Mouse (Mus musculus): ENCODE data around the gene Rev1. TPM values are rescaled to one million over a fixed set of nuclear protein-coding genes. Genes with fewer than 3 reads are reported as not detected.

Rev1 gene
- polyA plus RNA-seq, 2 experiments = 13.0 to 14.6 TPM

- Histone ChIP-seq H3K36me3 (replicated peaks; ENCODE audit: control insufficient read depth, insufficient read depth, low read depth) (no peaks in the 10 kb centered on the region), H3K4me2 (ENCODE audit: low read depth) (peak overlapping the region; percentile 73), H3K27ac (peak overlapping the region; percentile 93), H3K4me3 (ENCODE audit: insufficient read depth in 1 of 2, low read depth in 2 of 2, low read length in 2 of 2) (peak overlapping the region; percentile 20 to 36), H3K4me1 (replicated peaks; ENCODE audit: control insufficient read depth in 2 of 2, insufficient read depth in 2 of 2, low read length in 1 of 2) (peaks cover 59 to 65% of the 10 kb centered on the region in 2 experiments), H3K9me3 (ENCODE audit: control insufficient read depth, low read length) (no peaks in the 10 kb centered on the region), H3K27me3 (ENCODE audit: control insufficient read depth, insufficient read depth, low read length) (no peaks in the 10 kb centered on the region), H3K9ac (replicated peaks) (peak overlapping the region; percentile 60)
- ATAC-seq (ENCODE audit: insufficient read depth) (peak; percentile 31; the same call in 1 of the 2 replicates), DNase-seq (ENCODE audit: low read depth in 3 of 3, low spot score in 3 of 3) (peak in 2 of 3 experiments; percentile 53 to 56)
- no peak for TF ChIP-seq CTCF (IDR thresholded peaks at IDR 0.05; ENCODE audit: low read depth)
- peak; percentile 61 for TF ChIP-seq EP300 (IDR thresholded peaks at IDR 0.05; ENCODE audit: low read depth)
These were observed 117.1 kb downstream of the Rev1 start for GRCm38 (mm10) chr1:38012509-38012908.

GRCm38 (mm10) chr1:38012104-38012503 lies 117.5 kb downstream of the Rev1 start:
- H3K36me3 ChIP-seq (replicated peaks; ENCODE audit: control insufficient read depth, insufficient read depth, low read depth) = no peaks in the 10 kb centered on the region
- peak overlapping the region; percentile 73 for H3K4me2 ChIP-seq (ENCODE audit: low read depth)
- peaks cover 63 to 69% of the 10 kb centered on the region in 2 experiments for H3K4me1 ChIP-seq (replicated peaks; ENCODE audit: control insufficient read depth in 2 of 2, insufficient read depth in 2 of 2, low read length in 1 of 2)
- ATAC-seq (ENCODE audit: insufficient read depth) (peak; percentile 29; the same call in 1 of the 2 replicates), DNase-seq (ENCODE audit: low read depth in 3 of 3, low spot score in 3 of 3) (no peak)
- no peaks in the 10 kb centered on the region for H3K9me3 ChIP-seq (ENCODE audit: control insufficient read depth, low read length)
- H3K9ac ChIP-seq (replicated peaks) = peak overlapping the region; percentile 44
- TF ChIP-seq EP300 (IDR thresholded peaks at IDR 0.05; ENCODE audit: low read depth) (no peak), CTCF (IDR thresholded peaks at IDR 0.05; ENCODE audit: low read depth) (no peak)
- no peaks in the 10 kb centered on the region for H3K27me3 ChIP-seq (ENCODE audit: control insufficient read depth, insufficient read depth, low read length)
- H3K4me3 ChIP-seq (ENCODE audit: insufficient read depth in 1 of 2, low read depth in 2 of 2, low read length in 2 of 2) = peak overlapping the region; percentile 36 to 43
- peak overlapping the region; percentile 93 for H3K27ac ChIP-seq
- 28% methylated on average over 3 of the region's 3 CpGs for WGBS (ENCODE audit: insufficient replicate concordance)

- 25% methylated on average over 6 of the region's 6 CpGs for WGBS (ENCODE audit: insufficient replicate concordance)
- TF ChIP-seq EP300 (IDR thresholded peaks at IDR 0.05; ENCODE audit: low read depth) (peak; percentile 87), CTCF (IDR thresholded peaks at IDR 0.05; ENCODE audit: low read depth) (peak; percentile 50)
- H3K9me3 ChIP-seq (ENCODE audit: control insufficient read depth, low read length) = no peaks in the 10 kb centered on the region
- H3K9ac ChIP-seq (replicated peaks) = peak overlapping the region; percentile 44
- H3K36me3 ChIP-seq (replicated peaks; ENCODE audit: control insufficient read depth, insufficient read depth, low read depth) = no peaks in the 10 kb centered on the region
- H3K27ac ChIP-seq = peak overlapping the region; percentile 93
- peak overlapping the region; percentile 73 for H3K4me2 ChIP-seq (ENCODE audit: low read depth)
- DNase-seq (ENCODE audit: low read depth in 3 of 3, low spot score in 3 of 3) (peak; percentile 88 to 93 (median 89)), ATAC-seq (ENCODE audit: insufficient read depth) (peak; percentile 92)
- H3K27me3 ChIP-seq (ENCODE audit: control insufficient read depth, insufficient read depth, low read length) = no peaks in the 10 kb centered on the region
- peaks cover 68 to 73% of the 10 kb centered on the region in 2 experiments for H3K4me1 ChIP-seq (replicated peaks; ENCODE audit: control insufficient read depth in 2 of 2, insufficient read depth in 2 of 2, low read length in 1 of 2)
- H3K4me3 ChIP-seq (ENCODE audit: insufficient read depth in 1 of 2, low read depth in 2 of 2, low read length in 2 of 2) = no peak overlapping the region
These were observed 118.0 kb downstream of the Rev1 start for GRCm38 (mm10) chr1:38011647-38012046.

- no peak overlapping the region for H3K9ac ChIP-seq (replicated peaks)
- no peak overlapping the region for H3K4me3 ChIP-seq (ENCODE audit: insufficient read depth in 1 of 2, low read depth in 2 of 2, low read length in 2 of 2)
- no peaks in the 10 kb centered on the region for H3K27me3 ChIP-seq (ENCODE audit: control insufficient read depth, insufficient read depth, low read length)
- no peaks in the 10 kb centered on the region for H3K9me3 ChIP-seq (ENCODE audit: control insufficient read depth, low read length)
- H3K36me3 ChIP-seq (replicated peaks; ENCODE audit: control insufficient read depth, insufficient read depth, low read depth) = no peaks in the 10 kb centered on the region; the same call in 1 of the 2 replicates
- peaks cover 46 to 52% of the 10 kb centered on the region in 2 experiments for H3K4me1 ChIP-seq (replicated peaks; ENCODE audit: control insufficient read depth in 2 of 2, insufficient read depth in 2 of 2, low read length in 1 of 2)
- no peak for TF ChIP-seq CTCF (IDR thresholded peaks at IDR 0.05; ENCODE audit: low read depth)
- no peak for ATAC-seq (ENCODE audit: insufficient read depth)
- no peak overlapping the region for H3K4me2 ChIP-seq (ENCODE audit: low read depth)
- H3K27ac ChIP-seq = no peak overlapping the region; the same call in 1 of the 2 replicates
- WGBS (ENCODE audit: insufficient replicate concordance) = 71% methylated on average over 3 of the region's 3 CpGs
- no peak for DNase-seq (ENCODE audit: low read depth in 3 of 3, low spot score in 3 of 3)
These were observed 122.9 kb downstream of the Rev1 start for GRCm38 (mm10) chr1:38006741-38007140.

GRCm38 (mm10) chr1:38003046-38003445 lies 126.6 kb downstream of the Rev1 start:
- H3K9me3 ChIP-seq (ENCODE audit: control insufficient read depth, low read length) = no peaks in the 10 kb centered on the region
- no peak overlapping the region for H3K4me2 ChIP-seq (ENCODE audit: low read depth)
- no peak overlapping the region for H3K27ac ChIP-seq
- 59% methylated on average over 3 of the region's 3 CpGs for WGBS (ENCODE audit: insufficient replicate concordance)
- H3K4me3 ChIP-seq (ENCODE audit: insufficient read depth in 1 of 2, low read depth in 2 of 2, low read length in 2 of 2) = no peak overlapping the region
- no peaks in the 10 kb centered on the region for H3K27me3 ChIP-seq (ENCODE audit: control insufficient read depth, insufficient read depth, low read length)
- no peaks in the 10 kb centered on the region; the same call in 1 of the 2 replicates for H3K36me3 ChIP-seq (replicated peaks; ENCODE audit: control insufficient read depth, insufficient read depth, low read depth)
- no peak for TF ChIP-seq EP300 (IDR thresholded peaks at IDR 0.05; ENCODE audit: low read depth)
- TF ChIP-seq CTCF (IDR thresholded peaks at IDR 0.05; ENCODE audit: low read depth) = no peak
- peaks cover 31 to 44% of the 10 kb centered on the region in 2 experiments for H3K4me1 ChIP-seq (replicated peaks; ENCODE audit: control insufficient read depth in 2 of 2, insufficient read depth in 2 of 2, low read length in 1 of 2)
- DNase-seq (ENCODE audit: low read depth in 3 of 3, low spot score in 3 of 3) (no peak), ATAC-seq (ENCODE audit: insufficient read depth) (no peak)
- H3K9ac ChIP-seq (replicated peaks) = no peak overlapping the region

Other genes with a start within 250 kb of the Rev1 start
- 8.7 and 14.8 TPM in 2 replicates for gene Mitd1, start 239.4 kb downstream of the Rev1 start, polyA plus RNA-seq (2012; rRNA removed)
- gene Mitd1, start 239.4 kb downstream of the Rev1 start, polyA plus RNA-seq (2014; fragmentation: Nextera tagmentation; extraction: Ambion mirVana) = 14.7 and 15.9 TPM in 2 replicates
- 40.5 and 72.5 TPM in 2 replicates for gene Mrpl30, start 239.3 kb downstream of the Rev1 start, polyA plus RNA-seq (2012; rRNA removed)
- 189 and 200 TPM in 2 replicates for gene Mrpl30, start 239.3 kb downstream of the Rev1 start, polyA plus RNA-seq (2014; fragmentation: Nextera tagmentation; extraction: Ambion mirVana)
- 0.01 TPM in 1 of 2 replicates, not detected in the other for gene Lyg2, start 213.3 kb downstream of the Rev1 start, polyA plus RNA-seq (2012; rRNA removed)
- gene Lyg2, start 213.3 kb downstream of the Rev1 start, polyA plus RNA-seq (2014; fragmentation: Nextera tagmentation; extraction: Ambion mirVana) = not detected in 2 replicates
- not detected in 2 replicates for gene Lyg1, start 172.0 kb downstream of the Rev1 start, polyA plus RNA-seq (2012; rRNA removed)
- not detected in 2 replicates for gene Lyg1, start 172.0 kb downstream of the Rev1 start, polyA plus RNA-seq (2014; fragmentation: Nextera tagmentation; extraction: Ambion mirVana)
- 9.7 and 20.5 TPM in 2 replicates for gene Txndc9, start 131.9 kb downstream of the Rev1 start, polyA plus RNA-seq (2012; rRNA removed)
- gene Txndc9, start 131.9 kb downstream of the Rev1 start, polyA plus RNA-seq (2014; fragmentation: Nextera tagmentation; extraction: Ambion mirVana) = 59.1 and 65.9 TPM in 2 replicates
- 16.8 and 23.9 TPM in 2 replicates for gene Eif5b, start 131.8 kb downstream of the Rev1 start, polyA plus RNA-seq (2012; rRNA removed)
- gene Eif5b, start 131.8 kb downstream of the Rev1 start, polyA plus RNA-seq (2014; fragmentation: Nextera tagmentation; extraction: Ambion mirVana) = 14.0 and 16.2 TPM in 2 replicates